Mouse (Mus musculus) megakaryocyte, adult 5-6 weeks (primary cell): ENCODE data around the gene Babam2. TPM values are rescaled to one million over a fixed set of nuclear protein-coding genes. Genes with fewer than 3 reads are reported as not detected.

Source experiments
- ATAC-seq: 2 replicates; pipeline ENCODE4 v1.8.0; 2016; ENCODE audit warnings: mild to moderate bottlenecking, inconsistent platforms; ENCODE audit not compliant: poor library complexity, severe bottlenecking
- total RNA-seq, 2 experiments: library from RNA; stranded (forward) in 1 of 2; stranded (reverse) in 1 of 2; fragments of 153-499, 151-499 nt in 1 of 2; fragments of 221-1000, 200-1000 nt in 1 of 2; gene quantifications; 2 replicates each; pipeline versions ENCODE4 v1.2.3 to v1.2.4; 2015 to 2017

The Babam2 gene
- total RNA-seq, 2 experiments from 2014 or later, result 41.2 to 106 TPM

DNA sequence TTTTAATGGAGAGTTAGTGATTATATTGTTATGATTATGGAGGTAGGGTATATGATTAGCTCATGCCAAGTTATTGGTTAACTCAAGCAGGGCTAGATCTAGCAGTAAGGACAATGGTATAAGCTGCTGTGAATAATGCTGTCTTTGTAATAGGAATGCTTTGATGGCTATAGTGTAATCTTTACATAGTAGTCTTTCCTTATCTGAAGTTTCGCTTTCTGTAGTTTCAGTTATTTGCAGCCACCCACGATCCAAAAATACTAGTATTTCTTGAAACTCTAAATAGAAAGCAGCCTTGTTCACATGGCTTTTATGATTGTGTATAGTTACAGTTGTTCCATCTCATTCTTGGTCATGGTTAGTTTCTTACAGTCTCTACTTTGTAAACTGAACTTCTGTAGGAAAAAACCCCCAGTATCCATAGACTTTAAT lies 15.8 kb downstream of the Babam2 start:
- no peak for ATAC-seq

DNA sequence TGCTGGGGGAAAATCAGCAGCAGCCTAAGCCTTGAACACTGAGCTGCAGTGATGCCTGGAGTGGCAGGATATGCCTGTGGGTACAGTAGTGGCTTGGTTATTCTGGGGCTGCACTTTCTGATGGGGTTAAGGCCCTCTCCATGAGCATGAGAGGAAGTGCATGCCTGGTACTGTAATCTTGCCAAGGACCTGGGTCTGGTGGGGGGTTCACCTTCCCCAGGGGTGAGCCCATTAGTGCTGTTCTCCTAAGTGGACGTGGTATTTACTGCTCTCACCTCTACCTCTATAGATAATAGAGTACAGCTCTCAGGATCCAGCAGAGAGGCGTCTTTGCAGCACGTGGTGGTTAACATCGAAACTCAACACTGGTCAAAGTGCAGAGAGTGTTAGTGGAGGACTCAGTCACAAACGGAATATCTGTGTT lies 16.4 kb downstream of the Babam2 start:
- peak; percentile 57 for ATAC-seq

DNA sequence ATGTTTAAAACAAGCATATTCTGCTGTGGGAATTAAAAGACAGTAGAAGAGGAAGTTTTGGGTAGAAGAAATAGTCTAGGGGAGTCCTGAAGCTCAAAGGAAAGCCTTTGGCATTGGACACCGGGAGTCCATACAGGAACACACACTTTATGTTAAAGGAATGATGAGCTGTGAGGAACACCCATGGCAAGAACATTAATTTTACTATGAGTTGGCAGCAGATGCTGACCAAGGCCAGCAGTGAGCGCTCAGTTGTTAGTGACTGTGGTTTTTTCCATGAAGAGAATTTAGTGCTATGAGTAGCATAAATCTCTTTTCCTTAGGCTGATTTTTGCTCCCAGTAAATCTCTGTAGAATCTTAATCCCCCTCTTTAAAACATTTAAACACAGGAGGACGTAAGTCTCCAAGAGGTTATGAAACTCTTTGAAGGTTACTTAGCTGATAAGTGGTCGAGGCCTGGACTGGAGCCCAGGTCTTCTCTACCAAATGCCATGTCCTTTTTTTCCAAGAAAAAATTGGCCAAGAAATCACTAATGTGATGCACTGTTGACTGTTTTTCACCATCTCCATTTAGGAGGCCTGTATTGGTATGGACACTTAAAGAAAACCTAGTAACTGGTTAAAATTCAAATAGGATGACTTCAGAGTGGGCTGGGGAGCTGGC lies 18.1 kb downstream of the Babam2 start:
- no peak for ATAC-seq

DNA sequence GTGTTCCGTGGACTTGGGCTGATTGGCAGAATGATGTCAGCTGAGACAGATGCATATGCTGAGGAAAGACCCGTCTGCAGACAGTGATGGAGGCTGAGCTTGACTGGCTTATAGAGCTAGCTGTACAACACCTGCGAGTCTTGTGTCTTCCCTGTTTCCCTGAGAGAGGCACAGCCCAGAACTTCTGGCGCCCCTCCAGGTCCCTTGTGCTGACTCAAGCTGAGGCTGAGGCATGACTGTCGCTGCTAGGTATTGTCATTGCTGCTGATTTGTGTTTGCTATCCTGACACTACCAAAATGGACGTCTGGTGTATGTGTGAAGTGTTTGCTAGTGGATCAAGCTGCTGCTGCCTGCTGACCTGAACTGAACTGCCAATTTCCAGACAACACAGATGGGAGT lies 27.0 kb downstream of the Babam2 start:
- ATAC-seq, result no peak

DNA sequence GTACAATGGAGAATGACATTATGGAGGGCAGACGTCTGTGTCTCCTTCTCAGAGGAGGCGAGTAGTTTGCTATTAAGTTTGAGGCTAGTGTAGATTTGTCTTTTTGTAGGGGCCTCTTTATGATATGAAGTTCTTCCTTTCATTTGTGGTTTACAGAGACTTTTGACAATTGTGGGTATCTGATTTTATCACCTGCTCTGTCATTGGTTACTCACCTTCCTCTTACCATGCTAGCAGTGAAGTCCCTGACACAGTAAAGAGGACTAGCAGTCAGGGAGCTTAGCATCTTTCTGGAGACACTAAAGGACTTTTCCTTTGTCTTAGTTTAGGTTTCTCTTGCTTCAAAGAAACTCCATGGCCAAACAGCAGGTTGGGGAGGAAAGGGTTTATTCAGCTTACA lies 28.4 kb downstream of the Babam2 start:
- peak; percentile 51; the same call in 1 of the 2 replicates for ATAC-seq

DNA sequence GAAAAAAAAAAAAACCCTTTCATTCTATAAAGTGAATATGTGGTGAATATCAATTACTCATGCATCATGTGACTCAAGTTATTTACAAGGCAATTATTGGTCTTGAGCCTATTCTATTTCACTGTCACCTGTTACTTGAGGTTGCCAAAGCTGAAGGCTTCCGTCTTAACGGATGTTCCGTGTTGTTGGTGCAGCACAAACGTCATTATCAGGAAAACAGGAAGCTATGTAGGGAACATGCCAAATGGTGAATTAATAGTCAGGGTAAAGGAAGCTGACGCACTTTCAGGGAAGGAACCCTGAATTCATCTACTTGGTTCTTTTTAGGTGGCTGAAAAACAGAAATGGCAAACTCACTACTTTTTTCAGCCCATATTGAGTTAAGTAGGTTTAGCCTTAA lies 30.0 kb downstream of the Babam2 start:
- ATAC-seq, result peak; percentile 94

DNA sequence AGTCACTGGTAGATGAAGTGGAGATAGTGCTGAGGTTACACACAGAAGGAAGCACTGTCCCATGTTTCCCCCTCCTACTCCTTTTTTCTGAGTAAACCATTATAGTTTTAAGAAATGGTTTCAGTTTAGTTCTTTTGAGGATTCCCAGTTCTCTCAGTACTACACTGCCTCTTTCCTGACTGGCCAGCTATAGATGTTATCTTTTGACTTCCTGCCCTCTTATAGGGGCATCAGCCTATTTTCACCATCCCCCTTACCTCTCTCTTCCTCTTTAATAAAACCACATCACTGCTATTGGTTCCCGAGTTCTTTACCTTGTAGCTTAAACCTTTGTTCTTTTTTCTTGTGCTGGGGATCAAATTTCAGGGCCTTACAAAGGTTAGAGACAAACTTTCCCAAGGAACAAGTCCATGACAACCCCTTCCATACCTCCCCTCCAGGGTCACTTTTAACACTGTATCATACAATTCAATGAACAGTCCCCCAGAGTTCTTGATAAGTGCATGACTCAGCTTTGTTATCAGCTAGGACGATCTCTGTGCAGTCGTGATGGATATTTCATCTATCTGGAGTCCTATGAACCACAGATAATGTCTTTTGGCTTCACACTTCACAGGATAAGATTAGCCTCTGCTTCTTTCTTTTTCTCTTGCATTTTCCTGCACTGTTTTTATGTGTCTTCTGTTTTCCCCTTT lies 35.3 kb downstream of the Babam2 start:
- no peak for ATAC-seq

DNA sequence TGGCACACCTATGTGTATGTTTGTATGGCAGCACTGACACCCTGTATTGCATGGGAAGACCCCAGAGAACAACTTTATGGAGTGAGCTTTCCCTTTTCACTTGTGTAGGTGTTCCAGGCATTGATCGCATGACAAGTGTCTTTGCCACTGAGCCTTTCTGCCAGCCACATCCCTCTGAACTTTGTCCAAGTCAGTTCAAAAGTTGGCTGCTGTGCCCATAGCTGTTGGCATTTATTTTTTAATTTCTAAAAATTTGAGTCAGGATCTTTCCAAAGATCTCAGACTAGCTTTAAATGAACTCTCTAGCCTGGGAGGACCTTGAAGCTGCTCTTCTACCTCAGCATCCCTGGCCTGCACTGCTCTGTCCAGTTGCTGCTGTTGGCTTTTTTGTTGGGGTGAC lies 44.4 kb downstream of the Babam2 start:
- ATAC-seq, result no peak

DNA sequence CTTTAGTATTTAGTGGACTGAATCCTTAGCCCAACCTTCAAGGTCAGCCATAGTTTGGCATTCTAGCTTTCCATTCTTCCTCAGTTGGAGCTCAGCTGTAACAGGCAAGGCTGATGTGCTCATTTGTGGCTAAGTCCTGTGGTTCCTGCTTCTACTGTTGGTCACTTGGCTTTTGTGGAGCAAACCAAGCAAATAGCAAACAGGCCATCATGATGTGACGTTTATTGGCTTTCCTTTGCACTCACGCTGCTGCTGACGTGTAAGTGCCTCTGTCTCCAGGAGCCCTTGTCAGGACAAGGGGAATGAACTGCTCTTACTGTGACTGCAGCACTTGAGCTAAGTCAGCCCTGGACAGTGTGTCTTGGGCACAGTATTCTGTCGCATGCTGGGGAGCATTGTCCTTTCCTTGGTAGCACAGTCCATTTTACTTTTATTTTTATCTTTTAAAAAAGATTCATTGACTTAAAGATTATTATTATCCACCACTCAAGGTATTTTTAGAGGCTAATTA lies 45.1 kb downstream of the Babam2 start:
- no peak for ATAC-seq

DNA sequence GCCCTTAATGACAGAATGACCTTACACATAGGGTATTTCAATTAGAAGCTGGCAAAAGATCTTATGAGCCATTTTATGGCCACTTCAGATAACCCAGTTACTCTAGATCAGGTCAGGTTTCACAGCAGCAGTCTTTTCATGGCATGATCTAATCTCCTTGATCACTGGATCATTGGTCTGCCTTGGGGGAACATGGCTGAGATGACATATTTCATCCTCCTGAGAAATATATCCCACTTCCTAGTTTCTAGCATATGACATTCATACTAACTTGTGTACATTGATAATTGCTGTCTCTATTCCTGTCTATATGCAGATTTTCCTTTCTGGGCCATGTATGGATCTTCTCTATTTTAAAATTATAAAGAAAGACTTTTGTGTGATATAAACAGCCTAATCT lies 51.9 kb downstream of the Babam2 start:
- no peak for ATAC-seq

DNA sequence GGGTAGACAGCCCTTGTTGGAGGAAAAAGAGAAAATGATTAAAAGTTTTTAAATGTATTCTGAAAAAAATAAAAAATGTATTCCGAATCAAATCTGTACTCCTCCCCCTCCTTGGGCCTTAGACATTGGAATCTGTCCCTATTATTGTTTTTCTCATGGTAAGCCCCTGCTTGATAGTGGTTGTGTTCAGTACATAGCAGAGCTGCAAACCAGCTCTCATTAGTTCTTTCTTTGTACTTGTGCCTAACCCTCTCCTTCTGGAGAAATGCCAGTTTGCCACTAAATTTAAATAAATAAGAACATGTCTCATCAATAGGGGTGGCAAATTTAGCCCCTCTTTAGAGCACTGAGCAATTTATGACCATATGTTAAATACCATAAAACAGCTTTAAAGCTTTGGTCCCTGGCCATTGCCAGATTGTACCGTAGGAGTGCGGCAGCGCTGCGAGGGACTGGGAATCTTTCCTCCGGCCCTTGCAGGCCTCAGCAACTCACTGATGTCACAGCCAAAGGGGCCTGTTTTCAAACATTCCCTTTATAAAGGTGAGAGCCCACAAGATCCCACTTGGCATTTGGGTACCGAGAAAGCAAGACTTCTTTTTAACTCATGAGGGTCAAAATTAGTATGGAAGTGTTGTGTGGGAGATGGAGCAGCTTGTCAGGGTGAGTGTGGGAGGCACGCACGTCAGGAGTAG lies 52.9 kb downstream of the Babam2 start:
- ATAC-seq, result no peak

DNA sequence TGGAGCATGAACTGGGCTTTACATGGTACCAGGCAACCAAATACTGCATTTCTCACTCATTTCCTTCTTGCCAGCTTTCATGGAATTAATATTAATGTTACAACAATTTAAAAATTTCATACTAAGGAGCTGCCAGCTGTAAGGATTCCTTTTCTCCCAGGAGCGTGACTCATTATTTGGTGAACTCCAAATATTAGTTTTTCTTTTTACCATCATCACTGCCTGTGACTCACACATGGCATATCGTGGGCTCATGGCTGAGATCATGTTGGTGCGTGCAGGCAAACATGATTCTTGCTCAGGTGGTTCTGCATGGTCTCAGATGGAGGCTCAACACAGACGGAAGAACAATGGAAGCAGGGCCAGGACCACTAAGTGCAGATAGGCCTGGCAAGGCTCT lies 53.5 kb downstream of the Babam2 start:
- no peak for ATAC-seq

DNA sequence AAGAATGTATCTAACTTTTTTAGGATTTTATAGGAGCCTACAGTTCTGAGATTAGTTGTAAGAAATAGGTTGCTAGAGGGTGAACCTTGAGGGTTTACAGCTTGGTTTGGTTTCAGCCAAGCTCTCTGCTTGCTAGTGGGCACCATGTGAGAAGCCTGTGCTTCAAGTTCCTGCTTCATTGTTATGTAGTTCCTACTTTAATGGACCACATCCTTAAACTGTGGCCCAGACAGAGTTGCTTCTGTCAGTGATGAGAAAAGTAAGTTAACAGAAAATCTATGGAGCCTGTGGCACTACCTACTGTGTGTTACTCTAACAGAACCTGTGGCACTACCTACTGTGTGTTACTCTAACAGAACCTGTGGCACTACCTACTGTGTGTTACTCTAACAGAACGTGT lies 57.1 kb downstream of the Babam2 start:
- ATAC-seq, result peak; percentile 67

DNA sequence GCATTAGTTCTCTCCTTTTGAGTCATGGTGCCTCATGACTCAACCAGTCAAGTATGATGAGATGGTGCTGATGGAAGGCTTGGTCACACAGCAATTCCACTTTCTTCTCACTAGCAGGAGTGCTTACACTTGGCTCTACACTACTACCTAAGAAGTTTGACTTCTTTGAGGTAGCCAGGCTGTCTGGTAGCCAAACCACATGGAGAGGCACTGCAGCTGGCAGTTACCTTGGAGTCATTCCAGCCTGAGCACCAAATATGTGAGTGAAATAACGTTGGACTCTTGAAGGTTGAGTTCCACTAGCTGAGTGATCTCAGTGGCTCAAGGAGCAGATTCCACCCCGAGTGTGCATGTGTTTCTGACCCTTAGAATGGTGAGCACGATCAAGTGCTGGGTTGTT lies 57.8 kb downstream of the Babam2 start:
- ATAC-seq, result no peak

DNA sequence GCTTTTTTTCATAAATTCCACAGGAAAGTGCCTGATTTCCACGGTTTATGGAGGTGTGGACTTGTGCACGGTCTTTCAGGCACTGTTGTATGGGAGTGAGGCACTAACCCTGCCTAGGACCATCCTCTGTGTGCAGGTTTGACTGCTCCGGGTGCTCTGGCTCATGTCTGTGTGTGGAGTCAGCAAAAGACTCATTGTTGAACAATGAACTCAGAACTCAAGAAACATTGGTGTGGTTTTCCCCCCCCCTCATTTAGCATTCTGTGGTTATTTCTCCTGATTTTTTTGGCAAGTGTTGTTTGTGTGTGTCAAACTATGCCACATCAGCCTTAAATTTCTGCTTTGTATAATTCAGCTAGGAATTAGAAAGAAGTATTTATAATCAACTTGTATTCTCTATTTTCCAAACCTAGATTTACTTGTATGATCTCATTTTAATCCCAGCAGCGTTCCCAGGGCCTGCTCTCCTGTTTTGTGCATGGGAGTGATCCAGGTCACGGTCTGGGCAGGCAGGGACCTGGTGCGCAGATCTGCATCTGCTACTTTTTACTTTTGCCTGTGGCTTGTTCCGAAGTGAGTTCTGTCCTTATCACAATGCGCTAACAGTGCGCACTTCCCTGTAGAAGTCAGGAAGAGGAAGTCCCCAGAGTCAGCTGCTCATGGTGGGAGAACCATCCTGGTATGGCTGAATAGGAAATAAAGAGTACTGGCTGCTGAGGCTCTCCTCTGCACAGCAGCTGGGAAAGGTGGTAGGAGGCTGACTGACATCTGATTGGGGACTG lies 61.0 kb downstream of the Babam2 start:
- ATAC-seq, result 0 out of 2 replicates have a peak, but pooled peaks have one; percentile 35

DNA sequence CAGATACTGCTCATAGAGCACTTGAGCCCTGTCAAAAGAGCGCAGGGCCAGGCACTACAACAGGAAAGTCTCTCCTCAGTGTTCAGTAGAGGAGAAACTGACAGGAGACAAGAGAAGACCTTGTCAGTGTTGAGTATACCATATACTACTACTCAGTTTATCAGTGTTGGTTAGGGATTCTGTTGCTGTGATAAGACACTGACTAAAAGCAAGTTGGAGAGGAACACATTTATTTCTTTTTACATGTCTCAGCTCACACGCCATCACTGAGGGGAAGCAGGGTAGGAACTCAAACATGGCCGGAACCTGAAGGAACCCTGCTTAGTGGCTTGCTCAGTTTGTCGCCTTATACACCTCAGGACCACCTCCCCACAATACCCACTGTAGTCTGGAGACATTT lies 64.4 kb downstream of the Babam2 start:
- ATAC-seq, result no peak

DNA sequence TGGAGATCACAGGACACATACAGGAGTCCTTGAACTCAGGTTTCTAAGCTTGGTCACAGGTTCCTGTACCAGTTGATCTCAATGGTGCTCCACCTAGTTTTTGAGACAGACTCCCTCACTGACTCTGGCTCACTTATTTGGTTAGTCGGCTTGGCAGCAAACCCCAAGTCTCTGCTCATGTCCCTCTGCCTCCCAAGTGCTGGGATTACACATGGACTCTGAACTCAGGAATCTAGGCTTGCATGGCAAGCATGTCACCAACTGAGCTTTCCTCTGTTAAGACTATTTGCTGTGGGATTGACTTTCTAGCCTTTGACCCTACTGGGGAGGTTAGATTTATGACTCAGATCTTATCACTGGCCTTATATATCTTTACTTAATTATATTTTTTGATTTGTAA lies 65.3 kb downstream of the Babam2 start:
- no peak for ATAC-seq

DNA sequence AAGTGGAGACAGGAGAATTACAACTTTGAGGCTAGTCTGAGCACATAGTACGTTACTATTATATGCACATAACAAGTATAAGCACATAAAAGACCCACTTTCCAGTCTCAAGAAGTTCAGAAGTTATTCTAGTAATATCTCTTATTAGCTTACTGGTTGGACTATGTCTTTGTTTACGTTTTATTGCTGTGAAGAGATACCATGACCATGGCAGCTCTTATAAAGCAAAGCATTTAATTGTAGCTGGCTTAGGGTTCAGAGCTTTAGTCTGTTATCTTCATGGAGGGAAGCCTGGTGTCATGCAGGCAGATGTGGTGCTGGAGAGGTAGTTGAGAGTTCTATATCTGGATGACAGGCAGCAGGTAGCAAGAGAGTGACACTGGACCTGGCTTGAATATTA lies 68.3 kb downstream of the Babam2 start:
- ATAC-seq, result no peak

DNA sequence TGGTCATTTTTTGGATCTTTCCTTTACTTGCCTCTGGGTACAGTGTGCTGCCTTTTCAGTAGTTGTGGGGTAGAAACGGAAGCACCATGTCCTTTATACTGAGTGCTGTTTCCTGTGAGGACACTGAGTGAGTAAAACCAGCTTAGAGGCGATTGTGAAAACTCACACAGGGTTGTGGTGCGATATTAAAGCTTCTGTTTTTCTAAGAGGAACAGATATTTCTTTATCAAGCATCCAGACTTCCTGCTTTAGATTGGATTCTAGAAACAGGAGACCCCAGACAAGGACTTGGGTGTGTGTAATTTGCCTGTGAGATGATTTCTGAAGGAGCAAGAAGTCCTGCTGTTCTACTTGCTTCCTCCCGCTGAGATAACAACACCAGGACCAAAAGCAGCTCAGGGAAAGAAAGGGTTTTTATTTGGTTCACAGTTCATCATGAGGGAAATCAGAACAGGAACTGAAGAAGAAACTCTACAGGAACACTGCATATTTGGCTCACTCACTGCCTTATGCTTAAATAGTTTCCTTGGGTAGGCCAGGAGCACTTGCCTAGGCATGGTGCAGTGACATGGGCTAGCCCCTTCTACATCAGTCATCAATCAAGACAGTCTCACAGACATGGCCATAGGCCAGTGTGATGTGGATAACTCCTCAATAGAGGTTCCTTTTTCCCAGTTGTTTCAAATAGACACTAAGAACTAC lies 69.5 kb downstream of the Babam2 start:
- ATAC-seq, result peak; percentile 96

DNA sequence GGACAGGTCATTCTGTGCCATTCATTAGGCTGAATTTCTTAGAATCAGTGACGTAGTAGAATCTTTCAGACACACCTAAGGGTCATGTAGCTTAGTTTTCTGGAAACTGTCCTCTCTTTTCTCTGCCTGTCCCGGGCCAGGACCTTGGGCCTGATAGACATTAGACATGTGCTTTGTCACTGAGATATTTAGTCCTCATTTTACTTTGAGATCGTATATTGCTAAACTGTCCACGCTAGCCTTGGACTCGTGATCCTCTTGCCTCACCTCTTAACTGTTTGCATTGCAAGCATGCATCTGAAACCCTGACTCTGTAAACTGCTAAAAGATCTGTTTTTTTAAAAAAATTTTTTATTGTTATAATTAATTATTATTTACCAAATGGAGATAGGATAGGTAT lies 74.0 kb downstream of the Babam2 start:
- no peak for ATAC-seq
